Mouse (Mus musculus): ENCODE data around the gene Vmn2r93. TPM values are rescaled to one million over a fixed set of nuclear protein-coding genes. Genes with fewer than 3 reads are reported as not detected.

Vmn2r93 gene
- total RNA-seq (2021), result not detected
- long read RNA-seq, experiment 1, result 0 reads
- long read RNA-seq, experiment 2, result 0 reads

DNA sequence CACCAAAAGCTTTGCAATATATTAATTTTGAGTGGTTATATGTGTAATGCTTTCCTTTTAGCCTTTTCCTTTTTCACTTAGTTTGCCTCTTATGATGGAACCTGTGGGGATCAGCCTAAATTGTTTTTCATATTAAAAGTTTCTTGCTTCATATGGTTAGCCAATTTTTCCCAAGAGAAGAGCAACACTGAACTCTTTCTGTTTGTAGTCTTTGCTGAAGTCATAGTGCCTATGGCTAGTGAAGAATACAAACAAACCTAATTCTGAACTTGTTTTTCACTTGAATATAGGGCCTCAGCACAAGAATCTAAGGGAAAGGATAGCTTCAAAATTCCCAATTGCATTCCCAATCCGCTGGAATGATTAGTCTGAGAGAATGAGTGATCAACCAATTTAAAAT, at the start of gene Vmn2r93:
Gene Vmn2r93, plus strand, starts transcription at position 301 of the 400 bp plus-strand sequence.
- no peak for DNase-seq

DNA sequence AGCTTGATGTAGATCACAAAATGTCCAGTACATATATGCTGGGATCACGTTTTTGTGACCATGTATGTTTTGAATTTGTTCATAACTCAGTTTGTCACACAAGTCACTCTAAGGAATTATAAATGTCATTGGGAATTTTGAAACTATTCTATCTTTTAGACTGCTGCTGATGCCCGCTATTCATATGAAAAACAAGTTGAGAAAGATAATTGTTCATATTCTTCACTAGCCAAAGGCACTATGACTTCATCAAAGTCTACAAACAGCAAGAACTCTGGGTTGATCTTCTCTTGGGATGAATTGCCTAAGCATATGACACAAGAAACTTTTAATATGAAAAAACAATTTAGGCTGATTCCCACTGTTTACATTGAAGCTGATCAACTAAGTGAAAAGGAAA, 20.2 kb upstream of the Vmn2r93 start, which contains the start of gene Vmn2r94:
Gene Vmn2r94, minus strand, starts transcription at position 101 of the 400 bp plus-strand sequence.
- DNase-seq, result no peak

DNA sequence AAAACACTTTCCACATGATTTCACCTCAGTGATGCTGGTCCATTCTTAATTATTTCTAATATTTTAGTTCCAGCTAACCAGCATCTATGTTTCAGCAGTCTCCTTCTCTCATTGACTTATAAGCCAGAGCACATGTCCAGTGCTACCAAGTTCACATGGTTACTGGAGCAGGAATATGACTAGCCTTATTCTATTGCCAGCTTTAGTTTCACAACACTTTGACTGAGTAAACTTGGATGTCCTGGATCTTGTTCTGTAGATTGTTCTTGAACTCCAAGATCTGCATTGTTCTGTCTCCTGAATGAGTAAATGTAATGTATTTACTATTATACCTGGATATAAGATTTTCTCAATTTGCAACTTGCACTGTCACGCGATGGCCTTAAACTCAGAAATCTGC, 25.1 kb downstream of the Vmn2r93 start:
- no peak for DNase-seq

DNA sequence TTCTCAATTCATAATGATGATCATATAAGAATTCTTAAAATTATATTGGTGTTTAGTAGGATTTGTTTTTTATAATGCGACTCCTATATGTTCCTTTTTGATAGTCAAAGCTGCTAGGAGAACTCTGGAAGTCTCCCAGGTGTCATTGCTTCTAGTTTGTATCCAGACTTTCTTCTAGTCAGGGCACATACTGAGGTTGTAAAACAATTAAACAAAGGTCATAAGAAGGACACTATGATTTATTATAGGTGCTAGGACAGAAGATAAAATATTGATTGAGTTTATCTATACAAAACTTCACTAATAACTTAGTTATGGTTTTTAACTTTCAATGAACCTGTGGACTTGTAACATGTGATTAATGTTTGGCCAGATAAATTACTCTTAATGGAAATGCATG, 62.1 kb downstream of the Vmn2r93 start:
- DNase-seq, result no peak

DNA sequence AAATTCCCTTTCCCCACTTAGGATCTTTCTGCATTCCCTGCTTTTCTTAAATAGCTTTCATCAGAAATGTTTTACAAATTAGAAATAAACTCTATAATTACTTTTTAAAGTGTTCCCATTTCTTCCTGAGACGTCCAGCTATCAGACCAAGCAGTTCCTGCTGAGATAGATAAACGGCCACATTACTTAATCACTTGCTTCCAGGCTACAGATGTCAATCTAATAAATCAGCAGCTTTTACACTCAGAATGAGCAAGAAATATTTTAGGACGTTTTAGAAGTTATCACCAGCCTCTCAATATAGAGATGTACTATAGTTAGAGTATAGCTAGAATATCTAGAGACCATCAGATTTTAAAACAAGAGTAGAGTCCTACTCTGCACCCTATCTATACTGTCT, 62.7 kb downstream of the Vmn2r93 start:
- no peak for DNase-seq

Other genes starting within 250 kb of the Vmn2r93 start
- not detected for gene Vmn2r124, start 248.7 kb upstream of the Vmn2r93 start, total RNA-seq (2021)
- not detected for gene Vmn2r91, start 213.1 kb upstream of the Vmn2r93 start, total RNA-seq (2021)
- not detected for gene Vmn2r92, start 146.2 kb upstream of the Vmn2r93 start, total RNA-seq (2021)
- gene Vmn2r94, start 20.3 kb upstream of the Vmn2r93 start, total RNA-seq (2021), result not detected
- gene Vmn2r95, start 126.0 kb downstream of the Vmn2r93 start, total RNA-seq (2021), result not detected